In genomic region chr2:7089069-7089834, GRCm38 (mm10) we compare ENCODE assay signal across 8 mouse cellular contexts.
A peak's percentile ranks its signal among the peaks of the same experiment; 100 is the strongest.
DNase-seq lines count a peak whose midpoint lies in the region; ATAC-seq lines count a peak whose summit lies in the region.

No protein-coding gene starts in this region.

- H3K27ac ChIP-seq in intestine, embryonic 15.5 days: peak overlapping the region; percentile 27; the same call in 1 of the 2 replicates
- peak overlapping the region; percentile 62 for H3K27ac ChIP-seq in midbrain, embryonic 11.5 days (ENCODE audit: low read depth, low read length)

- peak; percentile 65 for ATAC-seq in intestine, embryonic 15.5 days
- ATAC-seq in midbrain, embryonic 11.5 days (ENCODE audit: low FRiP score): peak; percentile 85

- H3K27me3 ChIP-seq in intestine, embryonic 15.5 days (replicated peaks): no peaks in the 10 kb centered on the region
- no peaks in the 10 kb centered on the region for H3K27me3 ChIP-seq in midbrain, embryonic 11.5 days (ENCODE audit: control insufficient read depth, insufficient read depth, low read length)

- H3K9me3 ChIP-seq in intestine, embryonic 15.5 days: no peaks in the 10 kb centered on the region
- no peaks in the 10 kb centered on the region for H3K9me3 ChIP-seq in midbrain, embryonic 11.5 days (ENCODE audit: control insufficient read depth, low read length)

- WGBS in intestine, embryonic 15.5 days: 26% methylated on average over 7 of the region's 7 CpGs
- 8% methylated on average over 7 of the region's 7 CpGs for WGBS in midbrain, embryonic 11.5 days

- H3K4me1 ChIP-seq in intestine, embryonic 15.5 days (replicated peaks): peaks cover 7% of the 10 kb centered on the region; the same call in 1 of the 2 replicates
- peaks cover 11% of the 10 kb centered on the region for H3K4me1 ChIP-seq in midbrain, embryonic 11.5 days (ENCODE audit: control insufficient read depth, insufficient read depth, low read length)

- no peak overlapping the region for H3K9ac ChIP-seq in intestine, embryonic 15.5 days
- peak overlapping the region; percentile 9; the same call in 1 of the 2 replicates for H3K9ac ChIP-seq in midbrain, embryonic 11.5 days (ENCODE audit: low read length)

- no peak overlapping the region for H3K4me3 ChIP-seq in intestine, embryonic 15.5 days (replicated peaks)
- H3K4me3 ChIP-seq in midbrain, embryonic 11.5 days (ENCODE audit: low read depth, low read length): no peak overlapping the region

- no peaks in the 10 kb centered on the region for H3K36me3 ChIP-seq in intestine, embryonic 15.5 days
- H3K36me3 ChIP-seq in midbrain, embryonic 11.5 days (ENCODE audit: control insufficient read depth, insufficient read depth, low read length): no peaks in the 10 kb centered on the region

- peak; percentile 38 to 60 for DNase-seq in left cerebral cortex, adult 9 months (ENCODE audit: low spot score in 2 of 2)
- DNase-seq in left cerebral cortex, adult 11 months (ENCODE audit: low spot score): no peak
- peak; percentile 78 to 84 for DNase-seq in cerebellum, postnatal 14 days
- DNase-seq in gastrocnemius, postnatal 25 days: peak; percentile 31
- peak; percentile 94 for DNase-seq in midbrain, embryonic 11.5 days (ENCODE audit: low spot score, missing footprints)
- DNase-seq in spleen, postnatal 10 days (ENCODE audit: low spot score in 2 of 2): no peak
- no peak for DNase-seq in kidney, adult 11 months

- no peak overlapping the region for H3K4me2 ChIP-seq in intestine, embryonic 15.5 days (replicated peaks)
- H3K4me2 ChIP-seq in midbrain, embryonic 11.5 days: 0 out of 2 replicates have a peak overlapping the region, but pooled peaks have one; percentile 4

Comparison
In these comparisons a context has a peak if more than half of its experiments do, and no peak if none do; other contexts are left out.
1. DNase-seq: peak in left cerebral cortex, adult 9 months (2 of 2), cerebellum, postnatal 14 days (2 of 2), gastrocnemius, postnatal 25 days (single experiment) and midbrain, embryonic 11.5 days (single experiment); none in left cerebral cortex, adult 11 months (single experiment), spleen, postnatal 10 days (0 of 2) and kidney, adult 11 months (single experiment).